Mouse (Mus musculus) neural tube, embryonic 14.5 days (tissue): ENCODE results near the gene Unc13c. TPM values are rescaled to one million over a fixed set of nuclear protein-coding genes. Genes with fewer than 3 reads are reported as not detected.

ENCODE experiments used
- ATAC-seq: fragments of 200-750 bp; cut with Nextera tagmentation; 2 replicates; pipeline ENCODE4 v1.8.0; 2017; ENCODE audit warnings: low read depth, mild to moderate bottlenecking, moderate TSS enrichment, moderate library complexity
- H3K27ac ChIP-seq: fragments of 300-500 bp; sonication (generic); 2 replicates; pipeline ENCODE4 v1.5.1; 2014; ENCODE audit warnings: low read depth, mild to moderate bottlenecking, control low read depth, low read length, moderate library complexity, mixed read lengths
- H3K27me3 ChIP-seq: fragments of 300-500 bp; sonication (generic); 2 replicates; pipeline ENCODE4 v1.6.1; 2014; ENCODE audit warnings: low read length; ENCODE audit not compliant: control insufficient read depth, insufficient read depth
- H3K36me3 ChIP-seq: fragments of 300-500 bp; sonication (generic); 2 replicates; pipeline ENCODE4 v1.6.1; 2014; ENCODE audit warnings: low read length, mixed read lengths; ENCODE audit not compliant: control insufficient read depth, insufficient read depth
- H3K4me1 ChIP-seq: fragments of 300-500 bp; sonication (generic); 2 replicates; pipeline ENCODE4 v1.6.1; 2014; ENCODE audit warnings: low read length; ENCODE audit not compliant: control insufficient read depth, insufficient read depth
- H3K4me2 ChIP-seq: fragments of 300-500 bp; sonication (generic); 2 replicates; pipeline ENCODE4 v1.6.1; 2014; ENCODE audit warnings: mild to moderate bottlenecking, low read depth, low read length, control low read depth
- H3K4me3 ChIP-seq: fragments of 300-500 bp; sonication (generic); 2 replicates; pipeline ENCODE4 v1.5.1; 2014; ENCODE audit warnings: low read depth, low read length, control low read depth, mixed read lengths
- H3K9ac ChIP-seq: fragments of 300-500 bp; sonication (generic); replicated peaks from 2 replicates; pipeline ENCODE4 v1.6.1; 2014; ENCODE audit warnings: low read depth, mild to moderate bottlenecking, control low read depth, low read length, mixed read lengths
- H3K9me3 ChIP-seq: fragments of 300-500 bp; sonication (generic); 2 replicates; pipeline ENCODE4 v1.6.1; 2016; ENCODE audit warnings: low read length; ENCODE audit not compliant: control insufficient read depth
- WGBS: fragments of 180-500 bp; shearing (Covaris S2); extraction: QIAGEN DNeasy Blood & Tissue Kit; methylation state at CpG from one replicate; pipeline ENCODE4 v1.1.7; 2014; 5-methylcytosine and 5-hydroxymethylcytosine counted together
- polyA plus RNA-seq: library from polyadenylated mRNA; unstranded; fragments of >200 nt; fragmentation: Nextera tagmentation; extraction: Ambion mirVana; gene quantifications from 2 replicates; pipeline ENCODE4 v1.2.1, GENCODE M21; 2014

Unc13c gene
- polyA plus RNA-seq, 1 experiment from 2014 or later = 9.8 TPM

DNA sequence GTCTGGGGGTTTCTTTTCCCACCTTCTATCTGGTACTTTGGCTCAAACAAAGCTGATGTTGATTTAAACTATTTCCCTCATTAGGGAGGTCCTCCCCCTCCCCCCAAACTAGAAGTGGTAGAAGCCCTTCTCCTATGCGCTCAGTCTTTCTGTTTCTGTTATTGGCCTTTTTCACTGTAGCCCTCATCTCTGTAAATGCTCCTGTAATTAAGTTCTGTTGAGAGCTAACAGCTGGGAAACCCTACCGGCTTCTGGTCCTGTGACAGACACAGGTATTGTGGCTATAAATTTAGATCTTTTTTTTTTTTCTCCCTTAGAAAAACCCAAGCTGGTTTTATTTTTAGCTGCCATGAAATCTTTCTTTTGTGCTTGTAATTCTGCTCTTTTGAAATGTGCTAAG is 536.8 kb downstream of the Unc13c start:
- Histone ChIP-seq H3K9ac (no peak overlapping the region), H3K27ac (no peak overlapping the region), H3K36me3 (no peaks in the 10 kb centered on the region), H3K4me3 (no peak overlapping the region), H3K27me3 (no peaks in the 10 kb centered on the region), H3K9me3 (no peaks in the 10 kb centered on the region), H3K4me1 (no peaks in the 10 kb centered on the region), H3K4me2 (no peak overlapping the region)
- ATAC-seq = no peak
- 53% methylated on average over 2 of the region's 2 CpGs for WGBS

Other genes with a start within 250 kb of the Unc13c start
- 0.19 and 0.24 TPM in 2 replicates for gene Wdr72, start 141.4 kb upstream of the Unc13c start, polyA plus RNA-seq